Mouse (Mus musculus) heart, embryonic 11.5 days (tissue): Measurements from ENCODE around the gene Cpd. TPM values are rescaled to one million over a fixed set of nuclear protein-coding genes. Genes with fewer than 3 reads are reported as not detected.
"Not testable (repeated sequence)": the region's sequence is repeated elsewhere in the genome, so short reads cannot be mapped to it uniquely, and the experiment has no call there.

Experiments used
- ATAC-seq: fragments of 200-750 bp; cut with Nextera tagmentation; replicated peaks from 2 replicates; pipeline ENCODE4 v1.8.0; 2017; ENCODE audit warnings: moderate library complexity; ENCODE audit not compliant: insufficient number of reproducible peaks, low FRiP score, low TSS enrichment
- H3K27ac ChIP-seq: fragments of 300-500 bp; sonication (generic); 2 replicates; pipeline ENCODE4 v1.5.1; 2014; ENCODE audit warnings: mild to moderate bottlenecking, low read depth, low read length
- H3K27me3 ChIP-seq: fragments of 300-500 bp; sonication (generic); 2 replicates; pipeline ENCODE4 v1.6.1; 2014; ENCODE audit warnings: mild to moderate bottlenecking, low read length, mixed read lengths; ENCODE audit not compliant: control insufficient read depth, insufficient read depth
- H3K36me3 ChIP-seq: fragments of 300-500 bp; sonication (generic); 2 replicates; pipeline ENCODE4 v1.6.1; 2014; ENCODE audit warnings: mild to moderate bottlenecking, low read length, moderate library complexity, mixed read lengths; ENCODE audit not compliant: control insufficient read depth, insufficient read depth
- H3K4me1 ChIP-seq: fragments of 300-500 bp; sonication (generic); 2 replicates; pipeline ENCODE4 v1.6.1; 2014; ENCODE audit warnings: low read length; ENCODE audit not compliant: control insufficient read depth, insufficient read depth
- H3K4me2 ChIP-seq: fragments of 300-500 bp; sonication (generic); 2 replicates; pipeline ENCODE4 v1.6.1; 2014; ENCODE audit warnings: mild to moderate bottlenecking, moderate library complexity
- H3K4me3 ChIP-seq: fragments of 300-500 bp; sonication (generic); 2 replicates; pipeline ENCODE4 v1.5.1; 2014; ENCODE audit warnings: low read depth, low read length
- H3K9ac ChIP-seq: fragments of 300-500 bp; sonication (generic); 2 replicates; pipeline ENCODE4 v1.6.1; 2014; ENCODE audit warnings: mild to moderate bottlenecking, low read depth, low read length, moderate library complexity
- H3K9me3 ChIP-seq: fragments of 300-500 bp; sonication (generic); replicated peaks from 2 replicates; pipeline ENCODE4 v1.6.1; 2016; ENCODE audit warnings: low read length; ENCODE audit not compliant: control insufficient read depth
- WGBS: fragments of 180-500 bp; shearing (Covaris S2); extraction: QIAGEN DNeasy Blood & Tissue Kit; methylation state at CpG from one replicate; pipeline ENCODE4 v1.1.7; 2014; ENCODE audit not compliant: insufficient replicate concordance; 5-methylcytosine and 5-hydroxymethylcytosine counted together
- polyA plus RNA-seq: library from polyadenylated mRNA; unstranded; fragments of >200 nt; fragmentation: Nextera tagmentation; extraction: Ambion mirVana; gene quantifications from 2 replicates; pipeline ENCODE4 v1.2.1, GENCODE M21; 2014

Cpd gene
- polyA plus RNA-seq, 1 experiment from 2014 or later = 19.9 TPM

DNA sequence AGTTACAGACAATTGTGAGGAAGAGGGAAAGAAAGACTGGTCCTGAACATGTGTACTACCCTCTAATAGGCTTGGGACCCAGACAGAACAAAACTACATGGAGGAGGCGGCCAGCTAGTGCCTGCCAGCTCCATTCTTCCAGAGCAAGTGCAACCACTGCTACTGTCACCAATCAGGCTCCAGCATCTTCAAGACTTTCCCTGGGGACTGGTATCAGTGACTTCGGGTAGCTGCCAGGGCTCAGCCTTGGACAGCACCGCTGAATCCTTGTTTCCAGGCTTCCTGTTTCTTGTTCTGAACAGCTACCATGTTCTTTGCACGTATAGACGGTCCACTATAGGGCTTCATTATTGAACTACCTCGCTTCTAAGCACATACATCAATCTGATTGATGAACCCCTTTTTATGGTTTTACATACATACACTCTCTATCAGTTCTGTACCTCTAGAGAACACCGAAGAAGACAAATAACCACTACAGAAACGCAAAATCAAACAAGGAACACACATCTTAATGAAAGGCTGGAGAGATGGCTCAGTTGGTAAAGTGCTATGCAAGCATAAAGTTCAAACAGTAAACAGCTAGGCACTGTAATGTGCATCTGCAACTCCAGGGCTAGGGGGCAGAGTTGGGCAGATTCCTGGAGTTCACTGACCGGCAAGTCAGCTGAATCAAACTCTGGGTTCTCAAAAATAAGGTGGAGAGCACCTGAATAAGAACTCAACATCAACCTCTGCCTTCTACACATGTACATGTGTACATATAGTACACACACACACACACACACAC lies 35.9 kb downstream of the Cpd start:
- ATAC-seq = no peak
- H3K27ac ChIP-seq = no peak overlapping the region
- 0 out of 2 replicates have a peak, but pooled peaks cover 3% of the 10 kb centered on the region for H3K36me3 ChIP-seq
- H3K27me3 ChIP-seq = no peaks in the 10 kb centered on the region
- no peak overlapping the region for H3K4me2 ChIP-seq
- no peak overlapping the region for H3K9ac ChIP-seq
- 85% methylated on average over 9 of the region's 9 CpGs for WGBS
- H3K9me3 ChIP-seq = no peaks in the 10 kb centered on the region
- H3K4me3 ChIP-seq = no peak overlapping the region
- no peaks in the 10 kb centered on the region for H3K4me1 ChIP-seq

DNA sequence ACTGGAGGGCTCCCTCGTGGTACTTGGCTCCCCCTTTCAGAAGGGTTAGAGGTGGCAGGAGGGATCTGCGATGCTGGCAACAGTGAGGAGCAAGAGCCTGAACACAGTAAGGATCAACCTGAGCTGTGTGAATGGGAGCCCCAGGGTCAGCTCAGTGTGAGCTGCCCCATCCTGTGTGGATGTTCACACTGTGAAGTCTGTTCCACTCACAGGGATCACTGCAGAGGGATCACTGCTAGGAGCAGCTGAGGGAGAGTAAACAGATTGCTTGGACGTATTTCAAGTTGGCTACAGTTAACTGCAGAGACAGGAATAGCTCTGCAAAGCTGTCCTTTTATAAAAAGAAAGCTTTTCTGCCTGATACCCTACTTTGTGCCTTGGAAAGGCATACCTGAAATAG lies 37.4 kb downstream of the Cpd start:
- WGBS = 63% methylated on average over 3 of the region's 3 CpGs
- H3K9me3 ChIP-seq = no peaks in the 10 kb centered on the region
- peaks cover 6% of the 10 kb centered on the region; the same call in 1 of the 2 replicates for H3K36me3 ChIP-seq
- no peak overlapping the region for H3K4me3 ChIP-seq
- no peak overlapping the region for H3K4me2 ChIP-seq
- no peaks in the 10 kb centered on the region for H3K27me3 ChIP-seq
- H3K9ac ChIP-seq = no peak overlapping the region
- H3K27ac ChIP-seq = no peak overlapping the region
- ATAC-seq = no peak
- H3K4me1 ChIP-seq = no peaks in the 10 kb centered on the region

DNA sequence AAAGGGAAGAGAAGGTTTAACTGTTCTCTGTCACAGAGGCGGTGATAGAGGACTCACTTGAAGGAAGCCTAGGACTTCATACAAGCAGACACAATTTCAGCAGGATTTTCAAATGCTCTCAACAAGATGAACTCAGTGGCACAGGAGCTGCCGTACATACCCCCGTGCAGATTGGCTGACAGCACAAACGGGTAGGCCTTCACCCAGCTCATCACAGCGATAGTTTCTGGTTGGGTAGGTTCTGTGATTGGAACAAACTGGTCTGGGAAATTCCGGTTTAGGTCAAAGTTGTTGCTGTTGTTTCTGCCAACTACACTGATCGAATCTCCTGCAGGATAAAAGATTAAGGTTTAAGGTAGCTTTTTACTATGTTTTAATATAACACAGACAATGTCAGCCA lies 38.3 kb downstream of the Cpd start:
- Histone ChIP-seq H3K27me3 (no peaks in the 10 kb centered on the region), H3K4me2 (no peak overlapping the region), H3K9me3 (no peaks in the 10 kb centered on the region), H3K27ac (no peak overlapping the region), H3K9ac (no peak overlapping the region), H3K36me3 (peaks cover 6% of the 10 kb centered on the region; the same call in 1 of the 2 replicates), H3K4me1 (no peaks in the 10 kb centered on the region), H3K4me3 (no peak overlapping the region)
- WGBS = 87% methylated on average over 7 of the region's 7 CpGs
- no peak for ATAC-seq

DNA sequence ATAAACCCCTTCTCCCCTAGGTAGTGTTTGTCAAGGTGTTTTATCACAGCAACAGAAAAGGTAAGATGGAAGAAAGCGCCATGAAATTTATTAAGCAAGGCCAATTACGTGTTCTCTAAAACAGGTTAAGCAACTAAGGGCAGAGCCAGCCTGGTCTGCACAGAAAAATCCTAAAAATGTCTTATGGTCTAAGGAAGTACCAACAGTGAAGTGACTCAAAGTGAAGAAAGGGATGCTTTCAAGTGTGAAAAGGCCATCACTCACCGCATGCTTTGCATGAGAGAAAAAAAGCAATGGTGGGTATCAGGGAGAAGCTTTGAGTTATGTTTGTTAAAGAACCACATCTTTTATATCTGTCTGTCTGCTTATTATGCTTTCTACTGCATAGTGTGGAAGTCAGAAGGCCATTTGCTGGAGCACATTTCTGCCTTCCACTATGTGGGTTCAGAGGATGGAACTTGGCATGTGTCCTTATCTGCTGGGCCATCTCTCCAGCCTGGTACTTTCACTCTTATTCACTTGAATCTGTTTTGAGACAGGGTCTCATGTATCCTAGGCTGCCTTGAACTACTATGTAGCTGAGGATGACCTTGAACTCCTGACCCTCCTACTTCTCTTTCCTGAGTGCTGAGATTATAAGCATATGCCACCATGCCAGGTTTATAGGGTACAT lies 39.7 kb downstream of the Cpd start:
- H3K4me1 ChIP-seq = no peaks in the 10 kb centered on the region
- no peaks in the 10 kb centered on the region for H3K9me3 ChIP-seq
- H3K4me3 ChIP-seq = no peak overlapping the region
- no peak overlapping the region for H3K9ac ChIP-seq
- no peak overlapping the region for H3K27ac ChIP-seq
- H3K4me2 ChIP-seq = no peak overlapping the region
- WGBS = 86% methylated on average over 3 of the region's 3 CpGs
- peaks cover 8% of the 10 kb centered on the region; the same call in 1 of the 2 replicates for H3K36me3 ChIP-seq
- ATAC-seq = no peak
- no peaks in the 10 kb centered on the region for H3K27me3 ChIP-seq

DNA sequence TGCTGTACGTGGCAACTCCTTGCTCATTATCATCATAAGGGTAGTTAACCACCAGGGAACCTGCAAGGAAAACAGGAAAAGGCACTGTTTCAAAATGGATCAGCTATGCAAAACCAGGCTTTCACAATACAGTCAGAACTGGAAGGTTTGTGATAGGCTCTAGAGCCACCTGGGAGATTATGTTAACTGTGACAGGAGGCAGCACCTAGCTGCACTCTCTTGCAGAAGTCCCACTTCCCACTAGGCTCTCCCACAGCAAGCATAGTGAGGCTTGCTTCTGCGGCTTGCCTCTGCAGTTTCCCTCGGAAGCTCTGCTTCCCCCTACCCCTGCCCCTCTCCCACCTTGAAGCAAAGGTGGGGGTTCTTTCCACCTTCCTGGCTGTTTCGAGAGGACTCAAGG lies 40.8 kb downstream of the Cpd start:
- Histone ChIP-seq H3K4me3 (no peak overlapping the region), H3K36me3 (peaks cover 8% of the 10 kb centered on the region; the same call in 1 of the 2 replicates), H3K4me2 (no peak overlapping the region), H3K9ac (no peak overlapping the region), H3K27me3 (no peaks in the 10 kb centered on the region), H3K9me3 (no peaks in the 10 kb centered on the region), H3K27ac (no peak overlapping the region), H3K4me1 (no peaks in the 10 kb centered on the region)
- 81% methylated on average over 4 of the region's 4 CpGs for WGBS
- ATAC-seq = no peak

DNA sequence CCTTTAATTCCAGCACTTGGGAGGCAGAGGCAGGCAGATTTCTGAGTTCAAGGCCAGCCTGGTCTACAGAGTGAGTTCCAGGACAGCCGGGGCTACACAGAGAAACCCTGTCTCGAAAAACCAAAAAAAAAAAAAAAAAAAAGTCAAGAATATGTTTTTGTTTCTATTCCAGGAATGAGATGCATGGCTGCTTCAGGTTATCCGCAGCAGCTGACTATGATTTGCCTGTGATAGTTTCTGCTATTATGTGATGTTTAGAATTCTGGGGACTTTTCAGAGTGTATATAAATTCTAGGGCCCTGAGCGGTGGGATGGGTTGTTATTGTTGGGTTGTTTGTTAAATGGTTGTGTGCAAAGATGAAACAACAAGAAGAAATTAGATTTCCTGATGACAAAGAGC lies 41.7 kb downstream of the Cpd start:
- H3K4me1 ChIP-seq, H3K27me3 ChIP-seq, H3K4me2 ChIP-seq, ATAC-seq, H3K4me3 ChIP-seq, H3K27ac ChIP-seq, H3K9ac ChIP-seq, H3K9me3 ChIP-seq, H3K36me3 ChIP-seq: not testable (repeated sequence)
- WGBS = 79% methylated on average over 4 of the region's 4 CpGs

DNA sequence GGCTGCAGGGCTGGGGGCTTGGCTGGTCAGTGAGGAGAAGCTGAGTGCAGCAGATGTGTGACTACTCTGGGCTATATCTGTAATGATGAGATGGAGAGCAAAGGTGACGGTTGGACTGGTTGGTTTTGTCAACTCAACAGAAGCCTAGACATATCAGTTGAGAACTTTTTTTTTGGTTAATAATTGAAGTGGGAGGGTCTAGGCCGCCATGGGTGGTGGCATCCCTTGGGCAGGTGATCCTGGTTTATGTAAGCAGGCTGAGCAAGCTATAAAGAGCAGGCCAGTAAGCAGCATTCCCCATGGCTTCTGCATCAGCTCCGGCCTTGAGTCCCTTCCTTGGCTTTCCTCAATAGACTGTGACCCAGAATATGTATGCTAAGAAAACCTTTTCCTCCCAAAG lies 43.6 kb downstream of the Cpd start:
- no peak overlapping the region for H3K4me3 ChIP-seq
- no peaks in the 10 kb centered on the region for H3K9me3 ChIP-seq
- no peak for ATAC-seq
- no peak overlapping the region for H3K27ac ChIP-seq
- no peak overlapping the region for H3K4me2 ChIP-seq
- 80% methylated on average over 3 of the region's 3 CpGs for WGBS
- no peaks in the 10 kb centered on the region for H3K4me1 ChIP-seq
- H3K9ac ChIP-seq = no peak overlapping the region
- peaks cover 12% of the 10 kb centered on the region for H3K36me3 ChIP-seq
- no peaks in the 10 kb centered on the region for H3K27me3 ChIP-seq

DNA sequence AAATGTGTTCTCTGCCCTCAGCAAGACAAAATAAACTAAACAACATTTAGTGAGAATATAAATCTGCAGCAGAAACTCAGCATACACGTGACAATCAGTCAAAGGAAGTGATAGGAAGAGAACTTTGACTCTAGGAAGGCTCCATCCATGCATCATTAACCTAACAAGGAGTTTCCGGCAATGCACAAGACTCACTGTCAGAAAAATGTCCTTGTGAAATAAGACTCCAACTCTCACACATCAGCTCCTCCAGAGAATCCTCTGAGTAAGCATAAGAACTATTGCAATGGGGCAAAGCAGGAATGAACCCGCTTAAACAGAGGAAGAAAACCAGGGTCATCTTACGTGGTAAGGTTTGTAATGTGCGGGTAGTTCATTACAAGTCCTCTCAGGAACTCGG lies 49.6 kb downstream of the Cpd start:
- no peak for ATAC-seq
- WGBS = 89% methylated on average over 6 of the region's 6 CpGs
- Histone ChIP-seq H3K4me2 (no peak overlapping the region), H3K9ac (no peak overlapping the region), H3K36me3 (peaks cover 7% of the 10 kb centered on the region; the same call in 1 of the 2 replicates), H3K4me1 (no peaks in the 10 kb centered on the region), H3K4me3 (no peak overlapping the region), H3K27ac (no peak overlapping the region), H3K27me3 (no peaks in the 10 kb centered on the region), H3K9me3 (no peaks in the 10 kb centered on the region)
